Mouse (Mus musculus) lung, adult 2 months (tissue): ENCODE data around the gene Syngr2.

Experiments used
- CTCF ChIP-seq: fragments of 200-500 bp; IDR thresholded peaks from 2 replicates; pipeline ENCODE4 v1.5.1; 2011; ENCODE audit warnings: mild to moderate bottlenecking, low read length, control low read depth; ENCODE audit not compliant: insufficient read depth
- POLR2A ChIP-seq: fragments of 200-500 bp; IDR thresholded peaks from 2 replicates; pipeline ENCODE4 v1.6.1; 2011; ENCODE audit warnings: low read depth, mild to moderate bottlenecking, control low read depth, low read length, borderline replicate concordance; ENCODE audit errors: extremely low read depth

DNA sequence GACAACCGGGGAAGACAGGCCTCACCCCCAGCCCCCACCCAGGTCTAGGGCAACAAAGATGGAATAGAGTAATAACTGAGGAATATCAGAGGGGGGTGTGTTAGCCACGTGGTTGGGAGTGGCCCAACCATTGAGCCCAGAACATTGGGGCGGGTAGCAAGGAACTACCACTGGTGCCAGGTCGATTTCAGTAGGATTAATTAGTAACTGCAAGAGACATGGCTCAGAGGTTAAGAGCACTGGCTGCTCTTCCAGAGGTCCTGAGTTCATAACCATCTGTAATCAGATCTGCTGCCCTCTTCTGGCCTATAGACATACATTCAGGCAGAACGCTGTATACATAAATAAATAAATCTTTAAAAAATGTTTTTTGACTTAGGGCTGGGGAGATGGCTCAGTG, 37.2 kb downstream of the Syngr2 start:
- TF ChIP-seq CTCF (no peak), POLR2A (no peak)
